Mouse (Mus musculus) embryo, embryonic 10 days (tissue): ENCODE measurements at regions not wholly inside any gene's neighbourhood (a gene's known extent, or its start where the extent isn't known, plus 50 kb on each side); places are given as distances from the start of the nearest gene placed in this dataset.
"Not testable (repeated sequence)": the region's sequence is repeated elsewhere in the genome, so short reads cannot be mapped to it uniquely, and the experiment has no call there.

Experiments
- DNase-seq: peaks from one replicate; pipeline ENCODE4 v3.0.0-alpha.2; 2015; ENCODE audit warnings: low spot score

- peak; percentile 77 for DNase-seq
Measured at GRCm38 (mm10) chr17:50407249-50407990, 101.8 kb upstream of the Plcl2 start.

- no peak for DNase-seq
Measured at GRCm38 (mm10) chr17:50408581-50408980, 100.6 kb upstream of the Plcl2 start.

- DNase-seq = no peak
Measured at GRCm38 (mm10) chr17:50409271-50409670, 99.9 kb upstream of the Plcl2 start.

- DNase-seq = no peak
Measured at GRCm38 (mm10) chr17:50409895-50410294, 99.3 kb upstream of the Plcl2 start.

- DNase-seq = no peak
Measured at GRCm38 (mm10) chr17:50410296-50410695, 98.9 kb upstream of the Plcl2 start.

GRCm38 (mm10) chr17:50412446-50412845 lies 96.8 kb upstream of the Plcl2 start:
- DNase-seq = no peak

- no peak for DNase-seq
Measured at GRCm38 (mm10) chr17:50413916-50414315, 95.3 kb upstream of the Plcl2 start.

- DNase-seq = no peak
Measured at GRCm38 (mm10) chr17:50415331-50416005, 93.7 kb upstream of the Plcl2 start.

GRCm38 (mm10) chr17:50416119-50416518 lies 93.1 kb upstream of the Plcl2 start:
- DNase-seq = no peak

- no peak for DNase-seq
Measured at GRCm38 (mm10) chr17:50416538-50417113, 92.6 kb upstream of the Plcl2 start.

- peak; percentile 11 for DNase-seq
Measured at GRCm38 (mm10) chr17:50418863-50419383, 90.3 kb upstream of the Plcl2 start.

GRCm38 (mm10) chr17:50419551-50419950 lies 89.7 kb upstream of the Plcl2 start:
- DNase-seq = not testable (repeated sequence)

- peak; percentile 44 for DNase-seq
Measured at GRCm38 (mm10) chr17:50419966-50420365, 89.2 kb upstream of the Plcl2 start.

GRCm38 (mm10) chr17:50420690-50421089 lies 88.5 kb upstream of the Plcl2 start:
- no peak for DNase-seq

- DNase-seq = no peak
Measured at GRCm38 (mm10) chr17:50421476-50421875, 87.7 kb upstream of the Plcl2 start.

- DNase-seq = no peak
Measured at GRCm38 (mm10) chr17:50425110-50425509, 84.1 kb upstream of the Plcl2 start.

- no peak for DNase-seq
Measured at GRCm38 (mm10) chr17:50425531-50425930, 83.7 kb upstream of the Plcl2 start.

GRCm38 (mm10) chr17:50426146-50426545 lies 83.1 kb upstream of the Plcl2 start:
- DNase-seq = no peak

- peak; percentile 37 for DNase-seq
Measured at GRCm38 (mm10) chr17:50427331-50428003, 81.7 kb upstream of the Plcl2 start.

- DNase-seq = peak; percentile 10
Measured at GRCm38 (mm10) chr17:50428004-50428560, 81.1 kb upstream of the Plcl2 start.

GRCm38 (mm10) chr17:50432559-50432958 lies 76.6 kb upstream of the Plcl2 start:
- no peak for DNase-seq

- no peak for DNase-seq
Measured at GRCm38 (mm10) chr17:50438960-50439359, 70.2 kb upstream of the Plcl2 start.
